Mouse (Mus musculus) kidney, embryonic 16.5 days (tissue): ENCODE data around the gene Sptbn1. TPM values are rescaled to one million over a fixed set of nuclear protein-coding genes. Genes with fewer than 3 reads are reported as not detected.

Experiments
- ATAC-seq: fragments of 200-750 bp; cut with Nextera tagmentation; 2 replicates; pipeline ENCODE4 v1.8.0; 2017; ENCODE audit warnings: moderate TSS enrichment; ENCODE audit not compliant: low FRiP score, low TSS enrichment
- H3K27ac ChIP-seq: fragments of 300-500 bp; sonication (generic); 2 replicates; pipeline ENCODE4 v1.5.1; 2014; ENCODE audit warnings: low read length
- H3K27me3 ChIP-seq: fragments of 300-500 bp; sonication (generic); 2 replicates; pipeline ENCODE4 v1.6.1; 2014; ENCODE audit warnings: low read length, control low read depth, mixed read lengths; ENCODE audit not compliant: insufficient read depth
- H3K36me3 ChIP-seq: fragments of 300-500 bp; sonication (generic); 2 replicates; pipeline ENCODE4 v1.6.1; 2014; ENCODE audit warnings: low read length, control low read depth, mixed read lengths; ENCODE audit not compliant: insufficient read depth
- H3K4me1 ChIP-seq: fragments of 300-500 bp; sonication (generic); 2 replicates; pipeline ENCODE4 v1.6.1; 2014; ENCODE audit warnings: low read length, control low read depth, mixed read lengths; ENCODE audit not compliant: insufficient read depth
- H3K4me2 ChIP-seq: fragments of 300-500 bp; sonication (generic); replicated peaks from 2 replicates; pipeline ENCODE4 v1.6.1; 2014; ENCODE audit warnings: low read depth, low read length
- H3K4me3 ChIP-seq: fragments of 300-500 bp; sonication (generic); 2 replicates; pipeline ENCODE4 v1.5.1; 2014; ENCODE audit warnings: mild to moderate bottlenecking, low read length
- H3K9ac ChIP-seq: fragments of 300-500 bp; sonication (generic); replicated peaks from 2 replicates; pipeline ENCODE4 v1.6.1; 2014; ENCODE audit warnings: low read length
- H3K9me3 ChIP-seq: fragments of 300-500 bp; sonication (generic); 2 replicates; pipeline ENCODE4 v1.6.1; 2016; ENCODE audit warnings: low read length, control low read depth
- WGBS: fragments of 180-500 bp; shearing (Covaris S2); extraction: QIAGEN DNeasy Blood & Tissue Kit; methylation state at CpG from one replicate; pipeline ENCODE4 v1.1.7; 2014; 5-methylcytosine and 5-hydroxymethylcytosine counted together
- polyA plus RNA-seq: library from polyadenylated mRNA; unstranded; fragments of >200 nt; fragmentation: Nextera tagmentation; extraction: Ambion mirVana; gene quantifications from 2 replicates; pipeline ENCODE4 v1.2.1, GENCODE M21; 2015

Sptbn1 gene
- 119 and 135 TPM in 2 replicates for polyA plus RNA-seq

GRCm38 (mm10) chr11:30267892-30268647 lies at the start of gene Sptbn1:
Gene Sptbn1 (minus strand): TSS chr11:30268175.
- no peaks in the 10 kb centered on the region for H3K27me3 ChIP-seq
- peak within 1 kb of the TSS; percentile 95 for H3K27ac ChIP-seq
- no peaks in the 10 kb centered on the region for H3K36me3 ChIP-seq
- H3K4me1 ChIP-seq: peaks cover 21% of the 10 kb centered on the region
- WGBS: under 1% methylated on average over 50 of the region's 81 CpGs
- no peaks in the 10 kb centered on the region for H3K9me3 ChIP-seq
- H3K4me3 ChIP-seq: peak within 1 kb of the TSS; percentile 84
- H3K4me2 ChIP-seq: peak within 1 kb of the TSS; percentile 65
- ATAC-seq: peak; percentile 98
- peak within 1 kb of the TSS; percentile 92 for H3K9ac ChIP-seq

DNA sequence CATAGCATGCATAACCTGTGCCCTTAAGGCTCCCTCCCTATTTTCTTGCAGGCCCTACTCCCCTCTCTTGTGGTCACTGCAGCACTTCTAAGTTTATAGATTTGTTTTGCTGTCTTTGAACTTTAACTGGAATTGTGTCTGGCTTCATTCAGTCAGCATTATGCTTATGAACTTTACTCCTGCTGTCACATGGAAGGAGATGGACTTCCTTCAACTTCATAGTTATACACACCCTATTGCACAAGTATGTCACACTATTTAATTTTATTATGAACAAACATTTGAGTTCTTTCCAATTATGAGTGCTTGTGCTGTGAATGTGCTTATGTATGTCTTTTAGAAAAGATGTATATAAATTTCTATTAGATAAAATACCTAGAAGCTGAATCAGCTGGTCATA lies 26.3 kb upstream of the Sptbn1 start:
- Histone ChIP-seq H3K9me3 (no peaks in the 10 kb centered on the region), H3K27me3 (no peaks in the 10 kb centered on the region), H3K4me2 (no peak overlapping the region), H3K36me3 (no peaks in the 10 kb centered on the region), H3K9ac (no peak overlapping the region), H3K4me1 (peaks cover 26% of the 10 kb centered on the region), H3K4me3 (no peak overlapping the region), H3K27ac (no peak overlapping the region)
- no peak for ATAC-seq

DNA sequence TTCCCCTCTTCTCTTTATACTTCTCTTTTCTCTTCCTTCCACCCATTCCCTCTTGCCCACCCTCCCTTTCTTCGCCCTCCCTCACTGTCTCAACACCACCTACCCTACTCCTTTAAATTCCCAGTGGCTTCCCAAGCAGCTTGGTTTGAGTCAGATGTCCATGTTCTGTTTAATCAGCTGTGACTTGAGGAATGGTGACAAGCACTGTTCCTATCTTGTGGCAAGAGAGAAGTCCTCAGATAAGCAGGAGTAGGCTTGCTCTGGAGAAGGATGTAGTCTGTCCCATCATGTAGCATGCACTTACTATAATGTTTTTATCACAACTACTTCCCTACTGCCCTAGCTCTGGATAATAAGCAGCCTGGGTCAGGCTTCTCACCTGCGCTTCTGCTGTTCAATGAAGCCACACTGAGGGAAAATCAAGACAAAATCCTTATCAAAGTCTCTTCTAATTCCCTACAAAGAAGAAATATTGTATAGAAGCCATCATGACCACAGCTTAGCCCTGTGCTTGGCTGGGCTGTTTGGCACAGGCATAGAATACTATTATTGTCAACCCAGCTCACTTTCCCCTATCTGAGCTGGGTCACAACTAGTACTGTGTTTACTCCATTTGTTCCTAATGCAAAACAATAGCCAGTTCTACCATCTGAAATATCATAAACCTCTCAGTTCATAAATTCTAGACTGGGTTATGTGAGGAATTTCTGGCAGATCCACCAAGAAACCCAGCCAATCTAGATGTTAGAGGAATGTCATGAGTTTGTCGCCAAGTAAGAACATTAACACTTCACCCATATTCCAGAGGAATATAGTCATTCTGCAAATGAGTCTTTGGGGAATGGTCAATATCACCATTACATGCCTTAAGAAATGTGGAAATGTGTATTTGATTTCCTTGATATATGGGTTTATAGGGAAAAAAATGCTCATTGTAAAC lies 24.5 kb upstream of the Sptbn1 start:
- ATAC-seq: no peak
- H3K4me1 ChIP-seq: peaks cover 31% of the 10 kb centered on the region
- no peak overlapping the region for H3K4me3 ChIP-seq

DNA sequence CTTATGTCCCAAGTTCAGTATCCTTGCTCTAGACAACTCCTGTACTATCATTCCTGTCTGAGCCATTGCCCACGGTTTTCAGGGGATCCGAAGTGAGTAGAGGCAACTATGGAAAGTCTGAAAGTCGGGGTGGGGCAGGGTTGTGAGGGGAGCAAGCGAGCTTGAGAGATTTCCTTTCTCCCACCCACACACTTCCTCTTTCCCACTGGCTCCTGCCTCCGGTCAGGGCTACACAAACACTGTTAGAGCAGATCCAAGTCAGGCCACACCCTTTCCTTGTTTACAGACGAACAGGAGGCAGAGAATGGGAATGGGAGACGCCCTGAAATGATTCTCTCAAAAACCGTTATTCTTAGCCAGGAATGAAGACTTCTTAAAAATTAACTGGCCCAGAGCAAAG lies 23.2 kb upstream of the Sptbn1 start:
- H3K36me3 ChIP-seq: no peaks in the 10 kb centered on the region
- no peak overlapping the region for H3K4me3 ChIP-seq
- H3K9ac ChIP-seq: no peak overlapping the region
- H3K4me2 ChIP-seq: 0 out of 2 replicates have a peak overlapping the region, but pooled peaks have one; percentile 8
- no peaks in the 10 kb centered on the region for H3K27me3 ChIP-seq
- peaks cover 31% of the 10 kb centered on the region for H3K4me1 ChIP-seq
- no peaks in the 10 kb centered on the region for H3K9me3 ChIP-seq
- 21% methylated on average over 8 of the region's 8 CpGs for WGBS
- ATAC-seq: peak; percentile 89
- H3K27ac ChIP-seq: peak overlapping the region; percentile 54

More for the DNA sequence above, 24.5 kb upstream of the Sptbn1 start:
- H3K9ac ChIP-seq: 0 out of 2 replicates have a peak overlapping the region, but pooled peaks have one; percentile 11
- H3K4me2 ChIP-seq: no peak overlapping the region
- H3K36me3 ChIP-seq: no peaks in the 10 kb centered on the region
- no peaks in the 10 kb centered on the region for H3K9me3 ChIP-seq
- no peaks in the 10 kb centered on the region for H3K27me3 ChIP-seq
- WGBS: 89% methylated on average over 3 of the region's 3 CpGs
- H3K27ac ChIP-seq: peak overlapping the region; percentile 54; the same call in 1 of the 2 replicates

GRCm38 (mm10) chr11:30289470-30290431 lies 21.8 kb upstream of the Sptbn1 start:
- Histone ChIP-seq H3K27ac (peak overlapping the region; percentile 21; the same call in 1 of the 2 replicates), H3K4me2 (no peak overlapping the region), H3K9ac (0 out of 2 replicates have a peak overlapping the region, but pooled peaks have one; percentile 18), H3K27me3 (no peaks in the 10 kb centered on the region), H3K4me3 (no peak overlapping the region), H3K4me1 (peaks cover 31% of the 10 kb centered on the region), H3K36me3 (no peaks in the 10 kb centered on the region), H3K9me3 (no peaks in the 10 kb centered on the region)
- ATAC-seq: no peak
- 70% methylated on average over 7 of the region's 7 CpGs for WGBS

GRCm38 (mm10) chr11:30288075-30288474 lies 20.1 kb upstream of the Sptbn1 start:
- H3K9ac ChIP-seq: no peak overlapping the region
- no peak overlapping the region for H3K27ac ChIP-seq
- H3K4me1 ChIP-seq: peaks cover 31% of the 10 kb centered on the region
- H3K36me3 ChIP-seq: no peaks in the 10 kb centered on the region
- no peak overlapping the region for H3K4me3 ChIP-seq
- no peak overlapping the region for H3K4me2 ChIP-seq
- no peaks in the 10 kb centered on the region for H3K9me3 ChIP-seq
- H3K27me3 ChIP-seq: no peaks in the 10 kb centered on the region
- ATAC-seq: no peak
- 62% methylated on average over 2 of the region's 2 CpGs for whole genome bisulfite sequencing

- Histone ChIP-seq H3K36me3 (no peaks in the 10 kb centered on the region), H3K27me3 (no peaks in the 10 kb centered on the region), H3K27ac (no peak overlapping the region), H3K4me3 (no peak overlapping the region), H3K9me3 (no peaks in the 10 kb centered on the region), H3K9ac (no peak overlapping the region), H3K4me2 (no peak overlapping the region), H3K4me1 (peaks cover 13% of the 10 kb centered on the region)
- no peak for ATAC-seq
- WGBS: 60% methylated on average over 2 of the region's 2 CpGs
These were observed 15.7 kb upstream of the Sptbn1 start for GRCm38 (mm10) chr11:30283710-30284109.

DNA sequence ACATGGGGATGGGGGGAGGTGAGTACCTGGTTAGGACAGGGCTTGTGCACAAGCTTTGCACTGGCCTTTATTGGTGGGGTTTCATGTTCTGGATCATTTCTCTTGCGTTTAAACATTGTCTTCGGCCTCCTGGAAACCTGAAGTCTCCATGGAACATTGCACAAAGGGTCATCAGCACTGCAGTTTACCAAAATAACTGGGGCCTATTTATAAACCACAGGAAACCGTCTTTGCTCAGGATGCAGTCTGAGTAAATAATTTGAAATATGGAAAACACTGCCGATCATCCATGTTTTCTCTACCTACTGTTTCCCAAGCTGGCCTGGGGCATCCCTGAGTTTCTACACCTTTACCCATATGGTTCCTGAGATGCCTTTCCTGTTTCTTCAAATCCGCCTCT lies 13.1 kb upstream of the Sptbn1 start:
- Histone ChIP-seq H3K4me1 (peaks cover 8% of the 10 kb centered on the region), H3K27ac (no peak overlapping the region), H3K27me3 (no peaks in the 10 kb centered on the region), H3K9ac (no peak overlapping the region), H3K4me3 (no peak overlapping the region), H3K4me2 (no peak overlapping the region), H3K36me3 (no peaks in the 10 kb centered on the region), H3K9me3 (no peaks in the 10 kb centered on the region)
- 34% methylated on average over 5 of the region's 5 CpGs for WGBS
- 0 out of 2 replicates have a peak, but pooled peaks have one; percentile 12 for ATAC-seq

- 68% methylated on average over 5 of the region's 5 CpGs for WGBS
- Histone ChIP-seq H3K4me2 (no peak overlapping the region), H3K27me3 (no peaks in the 10 kb centered on the region), H3K9me3 (no peaks in the 10 kb centered on the region), H3K4me3 (no peak overlapping the region), H3K9ac (no peak overlapping the region), H3K4me1 (peaks cover 12% of the 10 kb centered on the region), H3K36me3 (no peaks in the 10 kb centered on the region), H3K27ac (no peak overlapping the region)
- no peak for ATAC-seq
These were observed 11.3 kb upstream of the Sptbn1 start for GRCm38 (mm10) chr11:30279278-30279677.
